Mouse (Mus musculus) leukemia stem cell, adult 10-12 weeks (primary cell): ENCODE measurements around the gene Krt4. TPM values are rescaled to one million over a fixed set of nuclear protein-coding genes. Genes with fewer than 3 reads are reported as not detected.

Experiments
- polyA plus RNA-seq: library from polyadenylated mRNA; stranded (reverse); fragments of >175 nt; gene quantifications from 2 replicates; pipeline ENCODE4 v1.2.3, GENCODE M21; 2012; ENCODE audit warnings: low replicate concordance

The Krt4 gene
- polyA plus RNA-seq: not detected in 2 replicates

DNA sequence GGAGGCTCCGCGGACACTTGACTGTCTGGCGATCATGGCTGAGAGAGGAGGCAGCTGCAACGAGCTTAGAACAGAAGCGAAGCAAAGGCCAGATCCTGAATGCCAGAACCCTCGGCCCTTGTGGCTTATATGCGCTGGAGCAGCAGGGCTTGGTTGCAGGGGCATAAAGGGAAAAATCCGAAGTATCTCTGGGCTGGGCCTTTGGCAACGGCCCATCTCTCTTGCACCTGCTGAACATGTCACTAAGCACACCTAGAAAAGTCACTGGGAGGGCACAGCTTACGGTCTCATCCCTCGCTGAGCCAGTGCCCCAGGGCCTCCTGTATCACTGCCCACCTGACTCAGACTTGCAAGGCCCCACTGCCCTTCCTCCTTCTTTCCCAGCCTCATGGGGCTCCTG, at the start of gene Krt4:
Gene Krt4 (minus strand): TSS at position 101 of the 400 bp plus-strand sequence.

DNA sequence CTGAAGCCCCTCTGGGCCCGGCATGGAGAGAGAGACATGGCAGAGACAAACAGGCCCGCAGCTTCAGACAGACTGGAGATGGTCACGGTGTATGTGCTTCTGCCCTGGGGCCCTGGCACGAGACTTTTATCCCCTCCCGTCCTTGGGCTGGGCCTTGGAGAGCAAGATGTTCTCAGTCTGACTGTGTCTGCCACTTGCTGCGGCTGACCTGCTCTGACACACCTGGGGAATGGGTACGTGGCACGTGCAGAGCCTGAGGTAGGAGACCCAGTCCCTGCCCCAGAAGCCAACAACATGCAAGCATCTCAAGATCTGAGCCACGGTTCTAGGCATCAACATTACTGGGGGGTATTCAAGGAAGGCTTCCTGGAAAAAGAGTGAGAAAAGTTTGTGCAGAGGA, 29.7 kb upstream of the Krt4 start, which contains the start of gene Krt78:
Gene Krt78 (minus strand): TSS at position 101 of the 400 bp plus-strand sequence.

DNA sequence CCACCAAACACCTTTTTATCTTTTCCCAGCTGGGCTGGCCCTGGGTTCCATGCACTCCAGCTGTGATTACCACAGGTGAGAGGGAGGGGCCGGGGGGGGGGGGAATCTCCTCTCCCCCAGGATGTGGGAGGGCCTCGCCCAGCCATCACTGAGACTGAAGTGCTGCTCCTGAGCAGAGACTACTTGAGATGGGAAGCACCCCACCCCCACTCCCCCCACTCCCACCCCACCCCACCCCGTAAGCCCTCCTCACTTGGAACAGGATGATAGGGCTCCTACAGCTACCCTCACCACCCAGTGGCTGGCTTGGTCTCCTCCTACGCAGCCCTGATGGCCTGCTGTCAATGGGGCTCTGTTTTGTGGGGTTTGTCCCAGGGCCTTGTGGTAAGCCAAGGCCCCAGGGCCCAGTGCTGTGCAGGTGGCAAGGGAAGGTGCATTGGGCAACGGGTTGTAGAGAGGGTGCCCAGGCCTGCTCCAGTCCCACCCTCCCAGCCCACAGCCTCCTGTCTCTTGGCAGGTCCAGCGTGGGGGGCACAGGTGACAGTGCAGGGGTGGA, 15.8 kb upstream of the Krt4 start, which contains the start of gene Krt79:
Gene Krt79 (minus strand): TSS at position 51 of the 556 bp plus-strand sequence.

DNA sequence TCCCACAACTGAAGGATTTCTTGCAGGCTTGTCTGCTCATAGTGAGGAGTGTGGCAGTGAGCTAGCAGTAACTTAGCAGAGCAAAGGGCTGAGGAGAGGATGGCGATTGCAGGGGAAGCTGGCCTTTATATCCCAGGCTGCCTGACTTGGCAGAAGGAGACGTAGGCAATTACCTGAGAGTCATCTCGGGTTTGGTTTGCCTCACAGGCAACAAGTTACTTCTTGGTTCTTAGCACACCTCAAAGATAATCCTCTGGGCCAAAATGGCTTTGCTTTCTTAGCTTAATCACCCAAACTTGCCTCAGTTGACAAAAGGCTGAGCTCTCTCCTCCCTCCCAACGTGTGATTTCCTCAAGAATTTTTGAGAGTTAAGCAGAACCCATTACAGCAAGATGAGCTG, 31.7 kb downstream of the Krt4 start, which contains the start of gene Krt76:
Gene Krt76 (minus strand): TSS at position 101 of the 400 bp plus-strand sequence.

DNA sequence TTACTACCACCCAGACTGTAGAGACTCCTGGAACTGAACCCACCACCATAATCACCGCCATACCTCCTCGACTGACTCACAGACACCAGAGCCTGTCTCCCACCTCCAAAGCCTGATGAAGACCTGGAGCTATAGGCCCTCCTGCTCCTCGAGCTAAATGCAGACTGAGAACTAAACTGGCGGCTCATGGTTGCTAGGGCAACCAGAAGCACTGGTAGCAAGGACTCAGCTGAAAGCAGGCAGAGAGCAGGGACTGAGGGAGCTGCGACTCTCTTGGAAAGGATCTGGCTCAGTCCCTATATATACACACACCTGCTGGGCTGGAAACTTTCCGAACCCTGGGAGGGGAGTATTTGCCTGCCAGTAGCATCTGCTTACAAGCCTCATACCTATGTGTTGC, 55.1 kb downstream of the Krt4 start, which contains the start of gene Krt77:
Gene Krt77 (minus strand): TSS at position 275 of the 400 bp plus-strand sequence.

Other genes starting within 250 kb of the Krt4 start
- gene Krt6b, start 244.4 kb downstream of the Krt4 start, polyA plus RNA-seq: not detected in 2 replicates
- not detected in 2 replicates for gene Krt6a, start 230.4 kb downstream of the Krt4 start, polyA plus RNA-seq
- not detected in 2 replicates for gene Krt5, start 211.8 kb downstream of the Krt4 start, polyA plus RNA-seq
- gene Krt71, start 181.6 kb downstream of the Krt4 start, polyA plus RNA-seq: not detected in 2 replicates
- not detected in 2 replicates for gene Krt72, start 138.3 kb downstream of the Krt4 start, polyA plus RNA-seq
- not detected in 2 replicates for gene Krt73, start 122.4 kb downstream of the Krt4 start, polyA plus RNA-seq
- not detected in 2 replicates for gene Krt2, start 106.6 kb downstream of the Krt4 start, polyA plus RNA-seq
- gene Krt1, start 73.9 kb downstream of the Krt4 start, polyA plus RNA-seq: not detected in 2 replicates
- gene Krt77, start 55.0 kb downstream of the Krt4 start, polyA plus RNA-seq: not detected in 2 replicates
- not detected in 2 replicates for gene Krt76, start 31.8 kb downstream of the Krt4 start, polyA plus RNA-seq
- gene Krt79, start 15.6 kb upstream of the Krt4 start, polyA plus RNA-seq: not detected in 2 replicates
- 0.05 TPM in 1 of 2 replicates, not detected in the other for gene Krt78, start 29.6 kb upstream of the Krt4 start, polyA plus RNA-seq
- 0.23 and 0.29 TPM in 2 replicates for gene Krt8, start 79.7 kb upstream of the Krt4 start, polyA plus RNA-seq
- gene Krt18, start 103.4 kb upstream of the Krt4 start, polyA plus RNA-seq: not detected in 2 replicates
- gene Eif4b, start 149.0 kb upstream of the Krt4 start, polyA plus RNA-seq: 112 and 151 TPM in 2 replicates
- gene Tns2, start 175.7 kb upstream of the Krt4 start, polyA plus RNA-seq: 2.3 and 5.2 TPM in 2 replicates
- gene Spryd3, start 211.5 kb upstream of the Krt4 start, polyA plus RNA-seq: 7.8 and 13.8 TPM in 2 replicates
- gene Igfbp6, start 219.6 kb upstream of the Krt4 start, polyA plus RNA-seq: 1.1 and 3.7 TPM in 2 replicates
- gene Soat2, start 225.8 kb upstream of the Krt4 start, polyA plus RNA-seq: 5.4 and 8.2 TPM in 2 replicates